Mouse (Mus musculus): ENCODE results near the gene Mttp. TPM values are rescaled to one million over a fixed set of nuclear protein-coding genes. Genes with fewer than 3 reads are reported as not detected.

Mttp gene
- polyA plus RNA-seq, 1 experiment from 2014 or later = 8.6 TPM

DNA sequence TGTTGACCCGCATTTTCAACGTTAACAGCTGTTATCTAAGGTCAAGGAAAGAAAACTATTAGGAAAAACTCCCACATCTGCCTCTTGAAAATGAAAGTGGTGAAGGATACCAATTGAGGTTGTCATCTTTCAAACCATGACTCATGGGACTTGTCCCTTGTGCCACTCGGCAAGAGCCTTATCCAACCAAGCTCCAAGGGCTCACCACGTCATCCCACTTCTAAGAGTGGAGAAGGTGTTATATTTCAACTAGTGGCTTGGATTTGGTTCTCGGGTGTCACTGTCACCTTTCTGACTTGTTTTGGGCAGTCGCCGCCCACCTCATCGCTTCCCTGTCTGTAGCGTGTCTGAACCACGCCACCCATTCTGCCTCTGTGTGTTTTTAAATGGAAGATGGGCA, 20.9 kb downstream of the Mttp start:
- Histone ChIP-seq H3K4me1 (replicated peaks; ENCODE audit: control insufficient read depth, insufficient read depth, low read length) (no peaks in the 10 kb centered on the region), H3K27me3 (ENCODE audit: control insufficient read depth, insufficient read depth, low read depth, low read length) (no peaks in the 10 kb centered on the region), H3K27ac (ENCODE audit: low read length) (no peak overlapping the region), H3K4me2 (ENCODE audit: low read depth, low read length) (no peak overlapping the region), H3K36me3 (ENCODE audit: control insufficient read depth, insufficient read depth, low read length) (no peaks in the 10 kb centered on the region), H3K9me3 (ENCODE audit: control insufficient read depth, low read length) (no peaks in the 10 kb centered on the region), H3K4me3 (ENCODE audit: low read length) (no peak overlapping the region), H3K9ac (ENCODE audit: low read length) (no peak overlapping the region)
- no peak for ATAC-seq (ENCODE audit: low read depth)
- 69% methylated on average over 10 of the region's 10 CpGs for whole genome bisulfite sequencing

DNA sequence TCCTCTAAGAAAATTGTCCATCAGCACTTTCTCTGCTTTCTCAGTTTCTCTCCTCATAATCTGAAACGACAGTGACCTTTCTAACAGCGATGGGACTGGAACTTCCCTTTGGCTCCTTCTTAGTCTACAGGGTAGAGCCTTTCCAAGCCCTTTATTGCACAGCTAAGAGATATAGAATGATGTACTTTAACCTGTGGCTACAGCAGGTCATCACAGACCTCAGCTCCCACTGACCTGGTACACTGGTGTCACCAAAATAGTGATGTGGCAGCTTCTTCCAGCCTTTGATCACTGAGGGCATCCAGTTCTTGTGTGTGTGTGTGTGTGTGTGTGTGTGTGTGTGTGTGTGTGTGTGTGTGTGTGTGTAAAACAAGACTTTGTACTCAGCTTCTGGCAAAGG, 23.3 kb downstream of the Mttp start:
- no peak overlapping the region for H3K27ac ChIP-seq (ENCODE audit: low read length)
- H3K9me3 ChIP-seq (ENCODE audit: control insufficient read depth, low read length) = no peaks in the 10 kb centered on the region
- no peak for ATAC-seq (ENCODE audit: low read depth)
- H3K36me3 ChIP-seq (ENCODE audit: control insufficient read depth, insufficient read depth, low read length) = no peaks in the 10 kb centered on the region
- H3K4me3 ChIP-seq (ENCODE audit: low read length) = no peak overlapping the region
- no peaks in the 10 kb centered on the region for H3K27me3 ChIP-seq (ENCODE audit: control insufficient read depth, insufficient read depth, low read depth, low read length)
- no peak overlapping the region for H3K9ac ChIP-seq (ENCODE audit: low read length)
- H3K4me2 ChIP-seq (ENCODE audit: low read depth, low read length) = no peak overlapping the region
- WGBS = 92% methylated on average over 2 of the region's 2 CpGs
- no peaks in the 10 kb centered on the region for H3K4me1 ChIP-seq (replicated peaks; ENCODE audit: control insufficient read depth, insufficient read depth, low read length)

DNA sequence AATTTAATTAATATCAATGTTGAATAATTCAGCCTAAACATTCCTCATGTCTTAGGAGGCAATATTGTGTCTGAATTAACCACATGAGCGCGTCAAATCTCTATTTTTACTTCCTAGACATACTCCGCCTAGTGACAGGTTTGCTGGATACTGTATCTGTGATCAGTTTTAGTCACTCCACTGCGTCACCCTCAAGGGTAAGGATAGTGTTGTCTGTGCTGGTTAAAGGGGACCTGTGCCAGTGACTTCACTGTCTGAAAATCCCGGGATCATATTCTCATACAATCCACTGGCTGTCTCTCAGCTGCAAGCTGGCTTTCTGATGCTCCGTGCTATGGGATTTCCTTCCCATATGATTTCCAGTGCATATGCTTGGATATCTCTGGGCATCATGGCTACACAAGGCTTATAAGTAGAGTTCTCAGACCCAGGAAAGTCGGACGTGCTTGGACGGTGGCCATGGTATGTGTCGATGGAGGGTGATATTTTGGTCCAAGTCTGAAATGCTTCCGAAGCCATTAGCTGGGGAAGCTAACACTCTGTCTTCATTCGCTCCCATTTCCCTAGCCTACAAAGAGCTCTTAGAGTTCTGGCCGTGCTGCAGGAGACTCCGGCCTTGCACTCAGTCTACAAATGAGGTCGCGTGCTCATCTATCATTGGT, 25.2 kb downstream of the Mttp start:
- Histone ChIP-seq H3K4me3 (ENCODE audit: low read length) (no peak overlapping the region), H3K4me2 (ENCODE audit: low read depth, low read length) (no peak overlapping the region), H3K27ac (ENCODE audit: low read length) (no peak overlapping the region), H3K9me3 (ENCODE audit: control insufficient read depth, low read length) (no peaks in the 10 kb centered on the region), H3K9ac (ENCODE audit: low read length) (no peak overlapping the region), H3K27me3 (ENCODE audit: control insufficient read depth, insufficient read depth, low read depth, low read length) (no peaks in the 10 kb centered on the region), H3K4me1 (replicated peaks; ENCODE audit: control insufficient read depth, insufficient read depth, low read length) (no peaks in the 10 kb centered on the region), H3K36me3 (ENCODE audit: control insufficient read depth, insufficient read depth, low read length) (no peaks in the 10 kb centered on the region)
- 77% methylated on average over 16 of the region's 16 CpGs for WGBS
- ATAC-seq (ENCODE audit: low read depth) = peak; percentile 57; the same call in 1 of the 2 replicates

DNA sequence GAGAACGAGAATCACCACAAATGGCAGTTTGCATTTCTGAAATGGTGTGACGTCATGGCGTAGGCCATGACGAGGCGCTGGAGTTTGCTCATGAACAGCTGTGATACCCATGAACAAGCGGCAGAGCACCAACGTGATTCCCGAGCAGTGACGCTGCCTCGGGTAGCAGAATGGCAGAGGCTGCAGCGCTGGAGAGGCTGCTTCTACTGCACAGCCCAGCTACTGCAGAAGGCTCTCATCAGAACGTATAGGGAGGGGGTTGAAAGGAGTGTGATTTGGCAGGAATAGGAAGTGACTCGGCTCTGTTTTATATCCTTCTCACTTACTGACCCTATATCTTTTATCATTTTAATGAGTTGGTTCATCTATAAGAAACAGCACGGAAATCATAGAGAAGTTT, 25.9 kb downstream of the Mttp start:
- peak; percentile 17; the same call in 1 of the 2 replicates for ATAC-seq (ENCODE audit: low read depth)
- Histone ChIP-seq H3K4me1 (replicated peaks; ENCODE audit: control insufficient read depth, insufficient read depth, low read length) (no peaks in the 10 kb centered on the region), H3K4me3 (ENCODE audit: low read length) (no peak overlapping the region), H3K4me2 (ENCODE audit: low read depth, low read length) (no peak overlapping the region), H3K9me3 (ENCODE audit: control insufficient read depth, low read length) (no peaks in the 10 kb centered on the region), H3K27me3 (ENCODE audit: control insufficient read depth, insufficient read depth, low read depth, low read length) (no peaks in the 10 kb centered on the region), H3K36me3 (ENCODE audit: control insufficient read depth, insufficient read depth, low read length) (no peaks in the 10 kb centered on the region), H3K9ac (ENCODE audit: low read length) (no peak overlapping the region), H3K27ac (ENCODE audit: low read length) (no peak overlapping the region)
- 55% methylated on average over 14 of the region's 14 CpGs for WGBS

DNA sequence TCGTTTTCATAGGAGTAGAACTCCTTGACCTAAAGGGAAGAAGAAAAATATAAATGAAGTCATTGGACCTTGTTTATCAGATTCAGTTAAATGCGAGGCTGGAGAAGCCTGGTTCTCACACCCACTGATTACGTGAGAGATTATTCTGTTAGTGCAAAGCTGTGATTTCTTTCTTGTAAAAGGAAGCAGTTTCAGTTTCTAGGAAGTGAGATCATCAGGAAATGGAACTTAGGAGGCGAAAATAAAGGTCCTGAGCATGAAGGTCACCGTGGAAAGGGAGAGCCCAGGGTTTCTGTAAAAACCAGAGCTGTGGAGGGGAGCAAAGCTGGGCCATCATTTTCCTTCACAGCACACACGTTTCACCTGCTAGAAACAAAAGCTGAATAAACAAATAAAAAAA, 26.4 kb downstream of the Mttp start:
- no peak for ATAC-seq (ENCODE audit: low read depth)
- no peaks in the 10 kb centered on the region for H3K27me3 ChIP-seq (ENCODE audit: control insufficient read depth, insufficient read depth, low read depth, low read length)
- H3K36me3 ChIP-seq (ENCODE audit: control insufficient read depth, insufficient read depth, low read length) = no peaks in the 10 kb centered on the region
- no peak overlapping the region for H3K27ac ChIP-seq (ENCODE audit: low read length)
- no peak overlapping the region for H3K9ac ChIP-seq (ENCODE audit: low read length)
- H3K4me2 ChIP-seq (ENCODE audit: low read depth, low read length) = no peak overlapping the region
- H3K4me1 ChIP-seq (replicated peaks; ENCODE audit: control insufficient read depth, insufficient read depth, low read length) = no peaks in the 10 kb centered on the region
- WGBS = 58% methylated on average over 6 of the region's 6 CpGs
- H3K4me3 ChIP-seq (ENCODE audit: low read length) = no peak overlapping the region
- no peaks in the 10 kb centered on the region for H3K9me3 ChIP-seq (ENCODE audit: control insufficient read depth, low read length)

DNA sequence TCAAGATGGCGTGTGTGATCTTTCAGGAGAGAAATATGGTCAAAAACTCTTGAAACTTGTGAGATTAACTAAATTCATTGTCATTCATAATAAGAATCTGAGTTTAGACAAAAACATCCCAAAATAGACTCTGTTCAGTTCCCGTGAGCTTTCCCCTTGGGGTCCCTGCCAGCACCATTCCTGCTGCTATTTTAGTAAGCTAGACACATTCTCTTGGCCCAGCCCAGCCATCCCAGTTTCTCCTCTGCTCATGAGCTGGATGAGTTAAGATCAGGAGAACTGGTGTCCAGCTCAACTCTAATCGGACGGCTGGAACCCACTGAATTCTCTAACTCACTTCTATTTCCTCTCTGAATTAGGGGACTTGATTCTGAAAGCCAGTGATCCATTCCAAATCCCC, 27.9 kb downstream of the Mttp start:
- H3K9me3 ChIP-seq (ENCODE audit: control insufficient read depth, low read length) = no peaks in the 10 kb centered on the region
- no peak overlapping the region for H3K9ac ChIP-seq (ENCODE audit: low read length)
- ATAC-seq (ENCODE audit: low read depth) = no peak
- H3K27ac ChIP-seq (ENCODE audit: low read length) = no peak overlapping the region
- no peaks in the 10 kb centered on the region for H3K4me1 ChIP-seq (replicated peaks; ENCODE audit: control insufficient read depth, insufficient read depth, low read length)
- 81% methylated on average over 4 of the region's 4 CpGs for WGBS
- H3K27me3 ChIP-seq (ENCODE audit: control insufficient read depth, insufficient read depth, low read depth, low read length) = no peaks in the 10 kb centered on the region
- no peaks in the 10 kb centered on the region for H3K36me3 ChIP-seq (ENCODE audit: control insufficient read depth, insufficient read depth, low read length)
- H3K4me3 ChIP-seq (ENCODE audit: low read length) = no peak overlapping the region
- no peak overlapping the region for H3K4me2 ChIP-seq (ENCODE audit: low read depth, low read length)

DNA sequence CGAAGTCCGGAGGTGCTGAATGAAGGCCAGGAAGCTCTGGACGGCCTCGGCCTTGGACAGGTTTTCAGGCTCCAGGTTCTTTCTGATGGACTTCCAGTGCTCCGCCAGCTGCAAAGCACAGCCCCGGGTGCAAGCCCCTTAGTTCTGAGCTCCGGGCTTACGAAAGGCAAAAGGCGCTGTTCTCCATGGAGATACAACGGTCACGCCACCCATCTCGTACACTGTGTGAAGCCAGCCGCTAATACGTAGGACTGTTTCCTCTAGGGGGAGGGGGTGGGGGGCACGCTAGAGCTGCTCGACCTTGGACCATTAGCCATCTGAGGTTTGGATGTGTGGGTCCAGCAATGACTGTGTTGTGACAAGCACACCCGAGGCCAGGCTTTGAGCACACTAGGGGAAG, 30.7 kb downstream of the Mttp start:
- Histone ChIP-seq H3K4me1 (replicated peaks; ENCODE audit: control insufficient read depth, insufficient read depth, low read length) (no peaks in the 10 kb centered on the region), H3K9me3 (ENCODE audit: control insufficient read depth, low read length) (no peaks in the 10 kb centered on the region), H3K36me3 (ENCODE audit: control insufficient read depth, insufficient read depth, low read length) (no peaks in the 10 kb centered on the region), H3K27ac (ENCODE audit: low read length) (no peak overlapping the region), H3K9ac (ENCODE audit: low read length) (no peak overlapping the region), H3K4me3 (ENCODE audit: low read length) (no peak overlapping the region), H3K27me3 (ENCODE audit: control insufficient read depth, insufficient read depth, low read depth, low read length) (no peaks in the 10 kb centered on the region), H3K4me2 (ENCODE audit: low read depth, low read length) (no peak overlapping the region)
- WGBS = 77% methylated on average over 17 of the region's 17 CpGs
- ATAC-seq (ENCODE audit: low read depth) = no peak

DNA sequence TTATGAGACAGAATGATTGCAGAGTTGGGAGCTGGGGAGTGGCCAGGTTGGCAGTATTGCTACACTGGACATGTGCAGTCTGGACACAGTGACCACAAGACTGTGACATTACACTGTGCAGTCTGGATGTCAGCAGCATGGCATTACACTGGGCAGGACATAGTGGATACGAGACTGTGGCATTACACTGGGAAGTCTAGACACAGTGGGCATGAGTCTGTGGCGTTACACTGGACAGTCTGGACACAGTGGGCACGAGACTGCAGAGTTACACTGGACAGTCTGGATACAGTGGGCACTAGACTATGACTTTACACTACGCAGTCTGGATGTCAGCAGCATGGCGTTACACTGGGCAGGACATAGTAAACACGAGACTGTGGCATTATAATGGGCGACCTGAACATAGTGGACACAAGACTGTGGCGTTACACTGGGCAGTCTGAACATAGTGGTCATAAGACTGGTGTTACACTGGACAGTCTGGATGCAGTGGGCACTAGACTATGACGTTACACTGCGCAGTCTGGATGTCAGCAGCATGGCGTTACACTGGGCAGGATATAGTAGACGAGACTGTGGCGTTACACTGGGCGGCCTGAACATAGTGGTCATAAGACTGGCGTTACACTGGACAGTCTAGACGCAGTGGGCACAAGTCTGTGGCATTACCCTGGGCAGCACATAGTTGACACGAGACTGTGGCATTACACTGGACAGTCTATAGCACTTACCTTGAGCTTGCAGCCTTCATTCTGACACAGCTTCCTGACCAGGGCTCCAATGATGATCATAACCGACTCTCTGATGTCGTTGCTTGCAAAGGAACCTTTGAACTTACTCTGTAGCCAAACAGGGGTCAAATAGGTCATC, 33.6 kb downstream of the Mttp start:
- Histone ChIP-seq H3K9me3 (ENCODE audit: control insufficient read depth, low read length) (no peaks in the 10 kb centered on the region), H3K27me3 (ENCODE audit: control insufficient read depth, insufficient read depth, low read depth, low read length) (no peaks in the 10 kb centered on the region), H3K9ac (ENCODE audit: low read length) (no peak overlapping the region), H3K4me2 (ENCODE audit: low read depth, low read length) (no peak overlapping the region), H3K4me1 (replicated peaks; ENCODE audit: control insufficient read depth, insufficient read depth, low read length) (no peaks in the 10 kb centered on the region), H3K4me3 (ENCODE audit: low read length) (no peak overlapping the region), H3K27ac (ENCODE audit: low read length) (no peak overlapping the region), H3K36me3 (ENCODE audit: control insufficient read depth, insufficient read depth, low read length) (no peaks in the 10 kb centered on the region)
- no peak for ATAC-seq (ENCODE audit: low read depth)
- WGBS = 86% methylated on average over 19 of the region's 19 CpGs

DNA sequence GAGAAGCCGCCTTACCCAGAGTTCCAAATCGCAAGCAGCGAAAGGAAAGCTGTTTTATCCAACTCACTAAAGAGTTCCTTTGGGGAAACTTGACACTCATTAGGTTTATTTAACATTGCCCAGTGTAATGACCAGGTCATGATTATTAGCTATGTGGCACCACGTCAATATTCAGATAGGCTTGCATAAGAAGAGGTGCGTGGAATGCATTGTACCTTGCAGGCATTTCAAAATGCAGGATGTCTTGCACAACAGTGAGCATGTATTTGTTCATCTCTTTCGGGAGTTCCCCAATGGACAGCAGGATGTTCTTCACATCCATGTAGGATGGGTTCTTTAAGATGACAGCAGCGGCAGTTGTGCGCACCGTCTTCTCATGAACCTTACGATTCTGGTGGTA, 37.9 kb downstream of the Mttp start:
- H3K27me3 ChIP-seq (ENCODE audit: control insufficient read depth, insufficient read depth, low read depth, low read length) = no peaks in the 10 kb centered on the region
- WGBS = 90% methylated on average over 10 of the region's 10 CpGs

More for the DNA sequence above, 37.9 kb downstream of the Mttp start:
- no peak overlapping the region for H3K4me2 ChIP-seq (ENCODE audit: low read depth, low read length)
- H3K4me3 ChIP-seq (ENCODE audit: low read length) = no peak overlapping the region
- H3K27ac ChIP-seq (ENCODE audit: low read length) = no peak overlapping the region
- H3K4me1 ChIP-seq (replicated peaks; ENCODE audit: control insufficient read depth, insufficient read depth, low read length) = no peaks in the 10 kb centered on the region
- no peak overlapping the region for H3K9ac ChIP-seq (ENCODE audit: low read length)
- H3K9me3 ChIP-seq (ENCODE audit: control insufficient read depth, low read length) = no peaks in the 10 kb centered on the region
- H3K36me3 ChIP-seq (ENCODE audit: control insufficient read depth, insufficient read depth, low read length) = no peaks in the 10 kb centered on the region
- no peak for ATAC-seq (ENCODE audit: low read depth)
